Mouse (Mus musculus) A20 (cell line): ENCODE results near the gene Itga9.

Experiments used
- DNase-seq: peaks from one replicate; pipeline ENCODE4 v3.0.0-alpha.2; 2011; ENCODE audit warnings: low read depth, low spot score

Itga9 gene

DNA sequence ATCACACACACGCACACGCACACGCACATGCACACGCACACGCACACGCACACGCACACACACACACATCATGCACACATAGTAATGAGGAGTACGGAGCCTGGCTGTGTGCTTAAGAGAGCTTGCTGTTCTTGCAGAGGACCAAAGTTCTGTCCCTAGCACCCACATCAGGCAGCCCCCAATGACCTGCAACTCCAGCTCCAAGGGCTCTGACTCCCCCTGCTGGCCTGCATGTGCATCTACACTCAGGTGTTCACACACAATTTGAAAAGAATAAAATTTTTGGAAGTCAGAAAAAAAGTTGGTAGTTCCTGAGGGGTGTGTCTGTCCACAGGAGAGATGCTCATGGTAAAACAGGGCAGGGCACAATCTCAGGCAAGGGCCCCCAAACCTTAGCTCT is 209.1 kb downstream of the Itga9 start:
- DNase-seq: no peak

DNA sequence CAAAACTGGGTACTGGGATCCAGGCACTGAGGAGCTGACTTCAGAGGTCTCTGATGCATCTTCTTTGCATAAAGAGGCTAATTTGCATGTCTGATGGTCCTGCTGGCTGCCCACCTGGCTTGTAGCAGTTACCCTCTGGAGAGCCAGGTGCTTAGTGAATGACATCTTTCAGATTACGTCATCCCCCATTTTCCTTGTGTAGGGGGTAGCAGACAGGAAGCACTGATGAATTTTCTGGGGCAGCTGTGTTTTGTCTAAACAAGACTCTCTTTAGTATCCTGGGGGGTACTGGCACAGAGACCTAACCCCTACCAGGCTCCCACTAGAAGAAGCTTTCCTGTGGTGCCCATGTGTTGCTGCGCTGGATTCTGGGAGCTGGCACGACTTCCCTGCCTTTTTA is 212.0 kb downstream of the Itga9 start:
- peak; percentile 31 for DNase-seq

DNA sequence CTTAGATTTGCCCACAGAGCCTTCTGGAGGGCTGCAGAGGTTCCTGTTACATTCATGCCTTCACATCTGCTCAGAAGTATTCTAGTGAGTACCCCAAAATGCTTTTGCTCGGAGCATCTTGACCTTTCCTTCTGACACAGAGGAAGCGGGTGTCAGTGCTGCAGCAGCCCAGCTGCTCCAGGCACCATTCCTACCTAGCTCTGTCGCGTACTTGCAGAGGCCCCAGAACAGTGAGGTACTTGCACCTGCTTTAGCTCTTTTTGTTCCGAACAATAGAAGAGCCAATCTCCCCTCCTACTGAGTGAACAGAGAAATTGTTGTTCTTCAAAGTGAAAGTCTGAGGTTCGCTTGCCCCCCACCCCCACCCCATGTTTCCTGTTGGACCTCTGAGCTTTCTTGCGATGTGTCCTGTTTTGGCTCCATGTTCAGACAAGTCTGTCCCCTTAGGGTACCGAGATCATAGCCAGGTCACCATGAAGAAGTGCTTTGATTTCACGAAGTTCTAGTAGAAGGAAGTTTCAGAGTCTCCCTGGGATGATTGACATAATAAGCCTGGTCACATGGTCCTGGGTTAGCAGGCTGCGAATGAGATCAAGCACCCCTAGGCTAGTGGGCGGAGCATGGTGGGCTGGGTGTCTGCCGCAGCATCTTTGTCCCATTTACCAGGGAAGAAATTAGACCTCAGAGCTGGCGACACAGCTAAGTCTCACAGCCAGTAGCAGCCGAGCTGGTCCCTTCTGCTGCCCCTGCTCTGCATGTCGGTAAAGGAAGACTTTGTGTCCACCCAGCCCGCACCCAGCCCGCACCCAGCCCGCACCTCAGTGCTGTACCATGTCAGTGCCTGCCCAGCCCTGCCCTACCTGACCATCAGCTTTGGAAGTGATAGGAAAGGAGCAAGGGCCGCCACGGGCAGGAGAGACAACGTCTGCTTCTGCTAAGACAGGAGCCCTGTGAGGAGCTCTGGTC is 215.0 kb downstream of the Itga9 start:
- DNase-seq: no peak

DNA sequence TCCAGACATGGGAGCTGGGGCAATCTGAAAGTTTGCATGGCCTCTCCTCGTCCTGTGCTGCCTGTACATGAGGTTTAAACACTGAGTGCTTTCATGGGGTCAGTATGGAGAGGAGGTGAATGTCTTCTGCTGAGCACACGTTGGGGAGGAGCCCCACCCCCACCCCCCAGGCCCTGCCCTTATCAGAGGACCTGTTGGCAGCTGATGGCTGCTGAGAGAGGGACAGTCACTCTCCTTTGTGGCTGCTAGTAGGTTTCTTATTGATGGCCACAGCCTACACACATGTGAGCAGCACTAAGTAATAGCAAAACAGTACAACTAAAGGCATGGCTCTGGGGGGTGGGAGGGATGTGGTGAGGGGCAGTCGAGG is 215.7 kb downstream of the Itga9 start:
- no peak for DNase-seq

DNA sequence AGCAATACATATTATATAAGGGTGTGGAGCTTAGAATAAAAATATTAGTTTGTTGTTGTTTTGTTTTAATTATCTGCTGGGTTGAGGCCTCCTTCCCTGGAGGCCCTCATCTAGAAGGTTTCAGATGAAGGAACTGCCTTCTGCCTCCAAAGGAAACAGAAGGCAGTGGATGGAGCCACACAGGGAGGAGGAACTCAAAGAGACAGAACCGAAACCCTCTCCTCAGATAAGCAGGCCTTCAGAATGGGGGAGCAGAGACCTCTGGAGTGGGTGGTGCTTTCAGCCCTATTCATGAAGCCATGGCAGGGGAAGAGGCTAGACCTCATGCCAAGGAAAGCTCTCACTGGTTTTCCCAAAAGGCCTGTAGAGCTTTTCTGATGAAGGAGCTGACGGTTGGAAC is 216.1 kb downstream of the Itga9 start:
- no peak for DNase-seq

DNA sequence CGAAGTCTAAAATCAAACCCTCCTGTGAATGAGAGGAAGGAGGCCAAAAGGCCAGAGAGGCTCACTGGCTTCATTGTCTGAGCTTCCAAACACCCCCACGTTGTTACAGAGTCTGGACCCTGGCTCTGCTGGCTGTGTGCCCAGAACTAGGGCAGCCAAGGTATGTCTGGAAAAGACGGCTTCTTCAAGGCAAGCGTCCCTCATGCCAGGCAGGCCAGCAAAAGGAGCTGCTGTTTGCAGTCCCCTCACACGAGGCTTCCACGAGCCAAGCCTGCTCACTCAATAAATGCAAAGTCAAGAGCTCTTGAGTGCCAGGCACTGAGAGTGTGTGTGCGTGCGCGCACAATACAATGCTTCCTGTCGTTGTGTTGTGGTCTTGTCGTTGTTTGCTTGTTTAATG is 224.6 kb downstream of the Itga9 start:
- DNase-seq: no peak

DNA sequence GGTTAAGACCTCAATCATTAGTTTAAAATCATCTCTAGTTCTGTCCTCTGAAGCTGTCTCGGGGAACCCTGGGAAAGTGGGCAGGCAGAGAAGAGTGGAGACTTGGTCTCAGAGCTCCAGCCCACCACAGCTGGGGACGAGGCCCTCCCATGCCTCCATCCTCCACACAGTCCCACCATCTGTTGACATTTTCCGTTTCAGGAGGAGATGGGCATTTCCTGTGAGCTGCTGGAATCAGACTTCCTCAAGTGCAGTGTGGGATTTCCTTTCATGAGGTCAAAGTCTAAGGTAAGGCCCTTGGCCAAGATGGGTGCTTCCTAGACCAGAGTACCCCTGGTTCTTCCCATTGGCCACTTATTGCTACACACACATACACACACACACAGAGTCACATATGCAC is 226.0 kb downstream of the Itga9 start:
- no peak for DNase-seq

DNA sequence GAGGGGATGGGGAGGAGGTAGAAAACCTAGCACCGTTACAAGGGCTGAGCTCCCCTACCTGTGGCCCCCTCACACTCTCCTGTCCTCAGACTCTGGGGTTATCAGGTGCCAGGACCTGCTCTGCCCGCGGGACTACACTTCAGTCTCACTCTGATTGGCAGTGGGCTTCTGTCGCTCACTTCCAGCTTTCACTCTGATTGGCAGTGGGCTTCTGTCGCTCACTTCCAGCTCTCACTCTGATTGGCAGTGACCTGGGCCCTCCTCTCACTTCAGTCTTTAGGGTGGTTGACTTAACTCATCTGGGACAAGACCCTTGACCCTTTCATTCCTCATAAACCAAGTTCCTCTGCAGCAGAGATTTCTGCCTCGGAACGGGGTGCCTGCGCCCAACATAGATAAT is 226.9 kb downstream of the Itga9 start:
- peak; percentile 10 for DNase-seq

DNA sequence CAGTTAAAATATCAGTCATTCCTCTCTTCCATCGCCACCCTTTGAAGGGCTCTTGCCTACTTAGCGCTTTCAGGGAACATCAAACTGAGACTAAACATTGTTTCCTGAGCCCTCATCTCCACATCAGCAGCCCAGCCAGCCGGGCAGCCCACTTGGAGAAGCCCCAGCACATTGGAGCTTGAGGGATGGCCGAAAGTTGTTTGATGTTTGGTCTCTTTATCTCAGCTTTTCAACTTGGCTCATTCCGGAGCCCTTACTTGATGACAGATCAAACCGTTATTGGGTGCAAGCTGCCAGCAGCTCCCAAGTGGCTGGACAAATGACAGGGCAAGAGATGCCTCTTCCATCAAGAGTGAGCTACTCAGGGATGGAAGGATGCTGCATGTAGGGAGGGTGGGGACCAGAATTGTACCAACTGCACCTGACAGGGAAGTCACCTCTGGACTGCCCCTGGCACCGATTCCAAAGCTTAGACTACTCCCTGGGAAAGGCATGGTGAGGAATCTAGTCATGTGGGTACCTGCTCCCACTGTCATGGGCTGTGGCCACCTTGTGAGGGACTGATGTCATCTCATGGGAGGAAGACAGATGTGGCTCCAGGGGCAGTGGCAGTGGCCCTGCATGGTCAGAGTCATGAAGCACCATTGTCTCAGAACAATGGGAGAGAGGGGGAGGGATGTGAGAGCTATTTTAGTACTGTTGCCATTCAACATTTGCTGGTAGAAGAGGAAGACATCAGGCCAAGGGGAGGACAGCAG is 232.6 kb downstream of the Itga9 start:
- DNase-seq: no peak

DNA sequence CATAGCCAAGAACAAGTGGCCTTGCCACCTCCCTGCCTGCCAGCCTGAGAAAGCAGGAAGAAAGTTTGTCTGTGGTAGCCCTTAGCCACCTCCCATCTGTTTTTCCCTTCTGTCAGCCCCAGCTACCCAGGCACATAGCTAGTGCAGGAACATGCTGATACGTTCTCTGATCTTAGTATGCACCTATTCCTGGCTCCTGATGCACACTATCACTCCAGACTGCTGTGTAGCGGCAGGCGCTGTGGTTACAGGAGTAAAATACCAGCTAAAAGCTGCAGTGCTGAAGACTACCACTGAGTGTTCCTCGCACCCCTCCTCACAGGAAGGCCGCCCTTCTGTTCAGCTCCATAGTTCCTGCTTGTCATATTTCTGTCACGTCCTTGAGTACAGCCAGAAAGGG is 234.8 kb downstream of the Itga9 start:
- no peak for DNase-seq

DNA sequence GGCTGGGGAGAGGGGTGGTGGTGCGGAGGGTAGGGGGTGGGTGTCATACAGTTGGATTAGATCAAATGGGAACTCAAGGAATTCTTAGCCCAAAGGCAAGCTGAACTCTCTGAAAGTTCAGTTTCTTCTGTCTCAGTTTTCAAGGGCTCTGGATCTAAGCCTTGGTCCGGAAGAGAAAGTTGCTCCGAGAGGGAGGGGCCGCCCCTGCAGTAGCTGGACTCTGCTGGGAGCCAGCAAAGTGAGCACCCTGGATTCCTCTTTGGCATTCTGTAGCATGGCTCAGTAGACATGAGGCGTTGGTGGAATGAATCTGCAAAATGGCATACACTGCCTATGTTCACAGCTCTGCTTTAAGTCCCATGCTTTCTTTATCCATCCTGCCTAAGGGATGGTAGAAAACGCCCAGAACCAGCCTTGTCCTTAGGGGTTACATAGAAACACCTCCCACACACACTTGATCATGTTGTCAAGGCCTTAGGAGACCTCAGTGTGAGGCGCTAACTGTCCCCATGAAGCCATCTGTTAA is 235.5 kb downstream of the Itga9 start:
- DNase-seq: no peak

DNA sequence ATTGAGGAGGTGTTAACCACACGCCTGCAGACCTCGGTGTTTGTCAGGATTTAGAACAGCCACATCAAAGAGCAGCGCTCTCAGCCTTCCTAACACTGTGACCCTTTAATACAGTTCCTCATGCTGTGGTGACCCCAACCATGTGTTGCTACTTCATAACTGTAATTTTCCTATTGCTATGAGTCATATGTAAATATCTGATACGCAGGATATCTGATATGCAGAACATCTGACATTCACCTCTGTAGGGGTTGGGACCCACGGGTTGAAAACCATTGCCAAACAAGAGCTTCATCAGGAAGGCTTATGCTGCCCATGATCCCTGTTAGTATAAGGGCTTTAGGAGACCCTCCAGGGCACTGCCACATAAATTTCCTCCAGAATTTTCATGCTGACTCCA is 237.2 kb downstream of the Itga9 start:
- no peak for DNase-seq

DNA sequence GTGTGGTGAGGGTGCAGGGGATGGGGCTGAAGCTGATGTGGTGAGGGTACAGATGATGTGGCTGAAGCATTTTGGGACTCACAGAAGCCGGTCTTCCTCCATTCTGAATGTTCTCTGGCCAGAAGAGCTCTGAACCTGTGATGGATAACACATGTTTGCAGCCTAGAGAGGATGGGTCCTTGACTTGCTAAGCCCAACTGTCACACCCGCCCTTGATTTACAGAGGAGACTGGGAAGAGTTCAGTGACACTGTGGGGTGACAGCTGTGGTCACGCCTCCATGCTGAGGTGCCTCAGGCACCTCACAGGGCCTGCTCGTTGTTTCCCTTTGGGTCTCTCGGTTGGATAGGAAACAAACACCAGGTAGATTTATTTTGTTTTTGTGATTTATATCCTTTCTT is 238.5 kb downstream of the Itga9 start:
- no peak for DNase-seq

DNA sequence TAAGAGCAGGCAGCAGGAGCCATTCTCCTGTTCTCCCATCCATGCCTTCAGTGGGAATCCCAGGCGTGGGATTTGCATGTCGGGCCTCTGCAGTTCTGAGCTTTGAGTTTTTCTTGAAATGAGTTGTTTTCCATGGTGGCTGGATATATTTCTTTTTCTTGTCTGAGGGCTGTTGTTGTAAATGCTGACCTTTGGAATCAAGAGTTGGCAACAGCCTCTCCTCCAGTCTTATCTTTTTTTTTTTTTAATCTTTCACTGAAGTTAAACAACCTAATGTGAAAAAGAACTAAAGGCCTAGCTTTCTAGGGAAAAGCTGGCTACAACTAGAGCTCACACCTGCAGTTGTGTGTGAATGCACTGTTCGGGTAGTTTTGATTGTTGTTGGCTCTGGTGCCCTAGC is 240.3 kb downstream of the Itga9 start:
- no peak for DNase-seq

DNA sequence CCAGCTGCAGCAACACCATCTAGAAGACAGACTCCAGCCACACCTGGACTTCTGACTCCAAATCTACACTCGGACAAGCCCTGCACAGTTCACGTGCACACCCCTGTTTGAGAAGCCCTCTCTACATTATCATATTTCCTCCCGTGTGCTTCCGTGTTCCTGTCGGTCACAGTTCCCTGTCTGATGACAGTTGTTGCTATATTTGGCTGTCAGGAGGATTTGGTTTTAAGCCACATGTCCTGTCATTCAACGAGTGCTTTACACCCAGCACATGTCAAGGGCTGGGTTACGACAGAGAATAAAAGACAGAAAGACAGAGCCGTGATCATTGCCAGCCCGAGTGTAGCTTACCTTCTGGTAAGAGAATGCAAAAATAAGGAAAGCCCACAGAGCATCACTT is 250.2 kb downstream of the Itga9 start:
- no peak for DNase-seq

DNA sequence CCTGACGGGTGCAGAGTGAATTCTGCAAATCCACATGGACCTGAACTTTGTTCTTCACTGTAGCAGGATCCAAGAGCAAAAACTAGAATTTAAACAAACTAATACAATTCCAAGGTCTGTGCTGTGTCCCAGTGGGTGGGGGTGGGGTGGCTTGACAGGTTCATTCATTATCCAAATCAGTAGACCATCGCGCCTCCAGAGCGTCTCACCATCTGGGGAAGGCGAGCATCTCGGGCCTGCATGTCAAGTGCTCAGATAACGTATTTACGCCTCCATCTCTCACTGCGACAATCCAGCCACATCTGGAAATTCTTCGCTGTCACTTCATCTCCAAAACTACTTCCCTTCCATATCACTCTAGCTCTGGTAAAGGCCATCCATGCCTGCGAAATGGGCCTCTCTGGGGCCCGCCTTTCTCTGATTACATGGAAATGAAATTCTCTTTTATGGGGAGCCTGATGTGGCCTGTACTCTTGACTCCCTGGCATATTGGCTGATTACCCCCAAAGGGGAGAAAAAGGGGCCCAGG is 254.2 kb downstream of the Itga9 start:
- DNase-seq: no peak

DNA sequence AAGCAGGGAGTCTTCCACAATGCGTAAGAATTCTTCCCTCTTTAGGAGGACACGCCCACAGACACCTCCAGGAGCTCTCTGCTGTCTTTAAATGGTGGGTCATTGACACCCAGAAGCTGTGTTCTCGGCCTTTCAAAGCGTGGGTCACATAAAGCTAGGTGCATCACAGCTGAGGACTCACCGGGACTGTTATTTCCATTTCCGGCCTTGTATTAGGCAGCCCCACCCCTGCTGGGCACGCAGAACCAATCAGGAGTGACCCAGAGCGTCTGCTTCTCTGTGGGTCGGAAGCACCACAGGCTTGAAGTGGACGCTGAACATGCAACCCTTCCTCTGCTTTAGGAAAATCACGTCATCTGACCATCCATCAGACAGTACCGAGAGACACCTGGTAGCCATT is 255.7 kb downstream of the Itga9 start:
- no peak for DNase-seq

DNA sequence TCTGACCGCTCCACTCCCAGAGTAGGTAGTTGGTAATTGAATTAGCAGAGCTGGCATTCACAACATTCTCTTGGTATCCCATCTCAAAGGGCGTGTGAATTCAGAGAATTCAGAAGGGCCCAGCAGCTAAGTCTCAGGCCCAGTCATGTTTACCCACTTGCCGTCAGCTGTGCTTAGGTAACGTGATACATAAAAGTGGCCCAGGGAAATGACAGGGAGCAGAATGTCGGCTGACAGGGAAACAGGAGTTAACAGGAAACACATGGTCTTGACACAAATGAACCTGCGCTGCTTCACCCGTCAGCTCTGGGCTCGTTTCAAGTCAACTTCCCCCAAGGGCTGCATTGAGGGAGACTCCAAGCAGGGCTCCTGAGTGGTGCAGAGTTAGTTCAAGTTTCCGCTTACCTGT is 256.4 kb downstream of the Itga9 start:
- DNase-seq: no peak

DNA sequence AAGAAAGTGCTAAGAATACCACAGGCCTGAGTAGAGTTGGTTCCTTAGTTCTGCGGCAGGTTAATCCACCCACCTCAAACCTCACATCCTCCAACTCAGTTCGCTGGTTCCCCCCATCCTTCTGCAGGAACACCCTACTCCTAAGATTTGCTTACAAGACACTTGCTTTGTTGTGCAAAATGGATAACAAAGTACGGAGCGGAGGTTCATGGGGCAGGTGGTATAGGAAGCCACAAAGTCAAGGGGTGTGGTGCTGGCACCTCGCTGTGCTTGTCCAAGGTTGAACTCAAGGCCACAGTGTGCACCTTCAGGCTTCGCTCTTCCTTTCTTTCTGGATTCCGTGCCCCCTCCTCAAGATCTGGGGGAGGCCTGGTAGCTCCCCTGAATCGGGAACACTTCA is 257.0 kb downstream of the Itga9 start:
- DNase-seq: no peak

DNA sequence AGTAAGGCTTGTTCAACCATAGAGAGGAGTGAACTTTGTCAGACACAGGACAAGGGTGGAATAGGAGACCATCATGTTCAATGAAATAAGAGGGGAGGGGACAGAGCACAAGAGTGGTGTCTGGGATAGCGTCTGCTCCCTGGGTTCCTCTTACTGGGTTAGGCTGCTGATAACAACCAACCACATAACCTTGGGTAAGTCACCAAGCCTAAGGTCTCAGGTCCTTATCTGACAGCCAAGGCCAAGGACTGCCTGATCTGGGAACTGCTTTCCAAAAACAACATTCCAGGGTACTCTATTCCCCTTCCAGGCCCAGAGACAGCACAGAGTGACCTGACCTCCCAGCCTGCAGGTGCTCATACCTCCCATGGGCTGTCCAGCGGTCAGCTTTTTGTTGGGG is 260.5 kb downstream of the Itga9 start:
- DNase-seq: no peak

DNA sequence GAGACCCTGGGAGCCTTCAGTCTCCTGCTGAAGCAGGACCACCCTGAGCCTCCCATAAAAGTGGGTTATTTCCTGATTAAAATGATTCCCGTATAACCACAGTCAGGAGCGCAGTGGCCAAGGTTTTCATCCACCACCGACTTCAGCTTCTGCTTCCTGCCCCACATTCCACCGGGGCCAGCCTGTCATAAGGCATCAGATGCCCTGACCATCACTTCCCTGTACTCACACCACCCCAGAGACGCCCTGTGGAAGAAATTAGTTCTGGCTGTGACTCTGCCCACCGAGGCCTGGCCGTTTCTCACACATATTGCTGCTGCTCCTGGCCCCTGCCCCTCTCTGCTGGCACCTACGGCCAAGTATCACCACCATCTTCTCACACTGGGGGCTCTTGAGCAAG is 261.4 kb downstream of the Itga9 start:
- no peak for DNase-seq

DNA sequence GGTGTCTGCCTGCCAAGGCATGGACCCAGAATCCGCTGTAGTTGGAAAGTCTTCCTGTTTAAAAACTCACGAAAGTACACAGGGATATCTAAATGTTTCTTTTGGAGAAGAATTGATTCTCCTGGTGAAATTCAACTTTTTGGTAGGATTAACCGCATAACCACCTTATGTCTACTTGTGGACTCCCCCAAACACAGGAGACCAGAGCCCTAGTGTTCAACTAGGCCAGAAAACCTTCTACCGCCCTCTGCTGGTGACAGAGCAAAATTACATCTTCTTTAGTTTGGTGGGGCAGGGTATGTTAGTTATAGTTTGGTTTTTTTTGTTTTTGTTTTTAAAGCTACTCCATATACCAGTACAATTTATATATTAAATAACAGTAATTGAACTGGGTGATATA is 264.6 kb downstream of the Itga9 start:
- DNase-seq: peak; percentile 28

DNA sequence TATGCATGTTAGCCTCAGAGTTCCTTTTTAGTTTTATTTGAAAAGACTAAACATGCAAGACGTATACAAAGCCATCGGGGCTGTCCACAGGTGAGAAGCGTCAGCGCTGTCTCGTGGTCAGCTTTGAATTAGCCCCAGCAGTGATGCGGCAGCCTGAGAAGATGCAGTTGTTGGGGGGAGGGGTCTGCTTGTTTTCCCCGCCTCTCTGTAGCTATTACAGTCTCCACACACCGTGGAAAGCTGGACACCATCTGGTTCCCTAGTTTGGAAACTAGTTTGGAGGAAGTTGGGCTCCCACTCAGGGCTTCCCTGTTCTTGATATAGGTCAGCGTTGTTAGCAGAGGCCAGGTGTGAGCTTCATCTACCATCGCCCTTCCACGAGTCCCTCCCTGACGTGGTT is 266.5 kb downstream of the Itga9 start:
- DNase-seq: no peak
